Mouse (Mus musculus) brain, embryonic 14.5 days (tissue): ENCODE measurements at regions not wholly inside any gene's neighbourhood (a gene's known extent, or its start where the extent isn't known, plus 50 kb on each side); places are given as distances from the start of the nearest gene placed in this dataset.

ENCODE experiments used
- DNase-seq: peaks from one replicate; pipeline ENCODE4 v3.0.0-alpha.2; 2011; ENCODE audit warnings: low read depth
- CTCF ChIP-seq: fragments of 200-500 bp; IDR thresholded peaks from 2 replicates; pipeline ENCODE4 v1.5.1; 2012; ENCODE audit warnings: inconsistent platforms, mild to moderate bottlenecking, moderate library complexity, borderline replicate concordance; ENCODE audit not compliant: insufficient read depth, insufficient read length; ENCODE audit errors: extremely low read depth
- POLR2A ChIP-seq: fragments of 200-500 bp; IDR thresholded peaks from 2 replicates; pipeline ENCODE4 v1.6.1; 2012; ENCODE audit warnings: mild to moderate bottlenecking, inconsistent platforms, borderline replicate concordance; ENCODE audit not compliant: poor library complexity, insufficient read depth, insufficient read length, severe bottlenecking; ENCODE audit errors: extremely low read depth

DNA sequence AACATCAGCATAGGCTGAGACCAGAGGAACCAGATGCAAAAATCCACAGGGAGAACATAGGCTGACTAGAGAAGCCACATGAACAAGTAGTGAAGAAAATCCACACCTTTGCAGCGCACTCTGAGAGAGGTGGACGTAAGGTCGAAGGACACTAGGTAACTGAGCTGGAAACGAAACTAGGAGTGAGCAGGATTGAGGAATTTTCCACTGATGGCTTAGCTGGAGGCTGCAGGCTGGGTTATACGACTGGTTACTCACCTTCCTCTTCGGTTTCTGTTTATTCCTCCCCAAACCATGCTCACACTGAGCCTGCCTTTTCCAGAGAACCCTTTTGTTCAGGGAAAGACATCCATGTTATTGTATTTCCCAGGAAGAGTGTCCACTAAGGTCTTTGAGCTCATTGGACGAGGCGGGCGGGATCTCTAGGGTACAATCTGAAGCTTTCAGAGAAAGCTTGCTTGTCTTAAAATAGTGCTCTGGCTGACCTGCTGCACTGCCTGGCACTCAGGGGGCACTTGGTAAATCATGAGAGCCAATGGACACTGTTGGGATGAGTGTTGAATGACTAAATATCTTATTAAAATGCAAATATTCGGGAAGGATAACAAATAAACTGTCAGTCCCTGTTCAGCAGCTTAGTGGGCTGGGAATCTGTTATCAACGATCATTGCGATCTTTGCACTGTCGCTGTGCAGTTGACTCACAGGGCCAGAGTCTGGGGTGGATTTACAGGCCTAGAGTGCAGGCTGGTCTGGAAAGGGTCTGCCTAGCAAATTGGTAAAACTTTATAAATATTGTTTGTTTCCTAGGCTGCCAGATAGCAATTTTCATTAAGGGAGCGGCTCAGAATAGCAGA lies 76.7 kb upstream of the Bbx start:
- DNase-seq = no peak
- no peak for TF ChIP-seq CTCF
- no peak for TF ChIP-seq POLR2A

GRCm38 (mm10) chr16:50504619-50505018 lies 72.4 kb upstream of the Bbx start:
- no peak for DNase-seq
- TF ChIP-seq POLR2A (no peak), CTCF (no peak)

DNA sequence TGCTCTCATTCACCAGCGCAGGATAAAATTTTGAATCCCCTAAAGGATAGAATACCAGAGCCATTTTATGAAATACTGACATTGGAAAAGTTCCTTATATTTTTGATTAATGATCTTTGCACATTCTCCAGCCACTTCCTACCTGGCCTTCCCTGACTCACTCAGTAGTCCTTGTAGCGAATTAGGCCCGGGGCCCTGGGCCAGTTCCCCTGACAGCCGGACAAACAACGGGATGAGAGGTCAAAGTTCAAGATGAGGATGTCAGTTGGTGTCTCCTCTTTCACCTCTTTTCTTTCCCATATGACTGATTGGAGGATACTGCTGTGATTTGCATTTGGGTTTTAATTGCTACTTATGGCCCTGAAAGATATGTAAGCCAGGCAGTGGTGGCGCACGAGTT lies 66.7 kb upstream of the Bbx start:
- DNase-seq = no peak
- no peak for TF ChIP-seq CTCF
- TF ChIP-seq POLR2A = no peak

DNA sequence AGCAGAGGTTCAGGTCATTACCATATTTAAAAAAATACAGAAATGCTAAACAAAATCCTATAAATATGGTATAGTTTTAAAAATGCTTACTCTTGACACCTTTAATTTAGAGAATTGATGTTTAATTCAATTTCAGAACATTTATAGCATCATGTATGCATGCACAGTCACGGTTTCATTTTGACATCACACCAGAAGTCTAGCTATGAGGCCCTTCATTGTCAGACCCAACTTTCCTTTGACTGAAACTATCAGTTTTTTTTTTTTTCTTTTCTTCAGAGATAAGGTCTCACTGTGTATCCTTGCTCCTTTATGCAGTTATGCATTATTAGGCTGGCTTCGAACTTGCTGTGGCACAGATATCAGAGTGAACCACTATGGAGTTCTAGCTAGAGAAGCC lies 61.5 kb upstream of the Bbx start:
- DNase-seq = no peak
- no peak for TF ChIP-seq POLR2A
- no peak for TF ChIP-seq CTCF

GRCm38 (mm10) chr16:50489244-50489643 lies 57.1 kb upstream of the Bbx start:
- DNase-seq = no peak
- no peak for TF ChIP-seq POLR2A
- no peak for TF ChIP-seq CTCF

GRCm38 (mm10) chr16:50482360-50482786 lies 50.2 kb upstream of the Bbx start:
- no peak for DNase-seq
- TF ChIP-seq CTCF (no peak), POLR2A (no peak)
